Mouse (Mus musculus) lung, postnatal 0 days (tissue): ENCODE data around the gene Mrpl21. TPM values are rescaled to one million over a fixed set of nuclear protein-coding genes. Genes with fewer than 3 reads are reported as not detected.

ENCODE experiments used
- ATAC-seq: fragments of 200-750 bp; cut with Nextera tagmentation; 2 replicates; pipeline ENCODE4 v1.8.0; 2017; ENCODE audit warnings: moderate library complexity
- DNase-seq: peaks from one replicate; pipeline ENCODE4 v3.0.0-alpha.2; 2016; ENCODE audit warnings: low spot score
- H3K27ac ChIP-seq: fragments of 300-500 bp; sonication (generic); 2 replicates; pipeline ENCODE4 v1.5.1; 2014; ENCODE audit warnings: antibody characterized with exemption, mild to moderate bottlenecking, low read length, mixed read lengths
- H3K27me3 ChIP-seq: fragments of 300-500 bp; sonication (generic); replicated peaks from 2 replicates; pipeline ENCODE4 v1.6.1; 2014; ENCODE audit warnings: low read length, mixed read lengths; ENCODE audit not compliant: insufficient read depth
- H3K36me3 ChIP-seq: fragments of 300-500 bp; sonication (generic); 2 replicates; pipeline ENCODE4 v1.6.1; 2014; ENCODE audit warnings: low read length, mixed read lengths; ENCODE audit not compliant: insufficient read depth
- H3K4me1 ChIP-seq: fragments of 300-500 bp; sonication (generic); 2 replicates; pipeline ENCODE4 v1.6.1; 2014; ENCODE audit warnings: antibody characterized with exemption, low read depth, low read length, mixed read lengths; ENCODE audit not compliant: insufficient read depth
- H3K4me2 ChIP-seq: fragments of 300-500 bp; sonication (generic); replicated peaks from 2 replicates; pipeline ENCODE4 v1.6.1; 2014; ENCODE audit warnings: low read depth, mild to moderate bottlenecking, low read length, moderate library complexity, mixed read lengths
- H3K4me3 ChIP-seq: fragments of 300-500 bp; sonication (generic); 2 replicates; pipeline ENCODE4 v1.5.1; 2014; ENCODE audit warnings: low read depth, low read length
- H3K9ac ChIP-seq: fragments of 300-500 bp; sonication (generic); replicated peaks from 2 replicates; pipeline ENCODE4 v1.6.1; 2014; ENCODE audit warnings: low read depth, mild to moderate bottlenecking
- H3K9me3 ChIP-seq: fragments of 300-500 bp; sonication (generic); 2 replicates; pipeline ENCODE4 v1.6.1; 2016; ENCODE audit warnings: low read length, mixed read lengths
- CTCF ChIP-seq: IDR thresholded peaks from 2 replicates; pipeline ENCODE4 v1.5.1; 2016; ENCODE audit warnings: antibody characterized with exemption, mild to moderate bottlenecking
- EP300 ChIP-seq: IDR thresholded peaks from 2 replicates; pipeline ENCODE4 v1.6.1; 2016; ENCODE audit warnings: antibody characterized with exemption, mild to moderate bottlenecking, control low read depth
- WGBS: fragments of 180-500 bp; shearing (Covaris S2); extraction: QIAGEN DNeasy Blood & Tissue Kit; methylation state at CpG from one replicate; pipeline ENCODE4 v1.1.7; 2014; 5-methylcytosine and 5-hydroxymethylcytosine counted together
- polyA plus RNA-seq: library from polyadenylated mRNA; unstranded; fragments of >200 nt; fragmentation: Nextera tagmentation; extraction: Ambion mirVana; gene quantifications from 2 replicates; pipeline ENCODE4 v1.2.1, GENCODE M21; 2015

The Mrpl21 gene
- polyA plus RNA-seq, 1 experiment from 2014 or later = 72.7 TPM

DNA sequence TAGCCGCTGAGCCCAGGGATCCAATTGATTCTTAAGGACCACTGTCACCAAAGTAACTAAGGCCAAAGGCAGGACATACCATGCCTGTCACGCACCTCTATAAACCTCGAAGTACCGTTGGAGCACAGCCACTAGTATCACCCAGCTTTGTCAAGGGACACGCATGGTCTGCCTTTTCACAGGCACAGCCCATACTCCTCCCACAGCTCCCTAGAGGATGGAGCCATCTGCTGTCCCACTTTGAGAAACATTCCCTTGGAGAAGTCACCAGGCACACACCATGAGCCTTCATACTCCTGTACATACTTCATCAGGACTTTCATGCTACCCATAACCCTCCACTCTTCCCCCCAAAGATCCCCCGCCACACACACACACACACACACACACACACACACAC is 12.9 kb upstream of the Mrpl21 start:
- Histone ChIP-seq H3K9ac (no peak overlapping the region), H3K4me1 (no peaks in the 10 kb centered on the region), H3K27me3 (no peaks in the 10 kb centered on the region), H3K27ac (no peak overlapping the region), H3K4me2 (no peak overlapping the region), H3K9me3 (no peaks in the 10 kb centered on the region), H3K4me3 (no peak overlapping the region), H3K36me3 (peaks cover 50% of the 10 kb centered on the region)
- TF ChIP-seq EP300 (no peak), CTCF (no peak)
- WGBS = 88% methylated on average over 6 of the region's 6 CpGs
- ATAC-seq (no peak), DNase-seq (no peak)

- Histone ChIP-seq H3K9ac (no peak overlapping the region), H3K9me3 (no peaks in the 10 kb centered on the region), H3K27me3 (no peaks in the 10 kb centered on the region), H3K27ac (no peak overlapping the region), H3K36me3 (peaks cover 42% of the 10 kb centered on the region), H3K4me1 (no peaks in the 10 kb centered on the region), H3K4me2 (no peak overlapping the region), H3K4me3 (no peak overlapping the region)
- no peak for TF ChIP-seq EP300
- TF ChIP-seq CTCF = no peak
- 75% methylated on average over 6 of the region's 6 CpGs for WGBS
- no peak for DNase-seq
- ATAC-seq = no peak
Measured at GRCm38 (mm10) chr19:3271366-3271765, 11.3 kb upstream of the Mrpl21 start.

- DNase-seq (no peak), ATAC-seq (no peak)
- no peak for TF ChIP-seq EP300
- TF ChIP-seq CTCF = no peak
- Histone ChIP-seq H3K4me1 (no peaks in the 10 kb centered on the region), H3K9ac (no peak overlapping the region), H3K4me2 (no peak overlapping the region), H3K36me3 (peaks cover 41% of the 10 kb centered on the region), H3K9me3 (no peaks in the 10 kb centered on the region), H3K27ac (no peak overlapping the region), H3K4me3 (no peak overlapping the region), H3K27me3 (no peaks in the 10 kb centered on the region)
- 90% methylated on average over 9 of the region's 9 CpGs for WGBS
Measured at GRCm38 (mm10) chr19:3273331-3273730, 9.4 kb upstream of the Mrpl21 start.

DNA sequence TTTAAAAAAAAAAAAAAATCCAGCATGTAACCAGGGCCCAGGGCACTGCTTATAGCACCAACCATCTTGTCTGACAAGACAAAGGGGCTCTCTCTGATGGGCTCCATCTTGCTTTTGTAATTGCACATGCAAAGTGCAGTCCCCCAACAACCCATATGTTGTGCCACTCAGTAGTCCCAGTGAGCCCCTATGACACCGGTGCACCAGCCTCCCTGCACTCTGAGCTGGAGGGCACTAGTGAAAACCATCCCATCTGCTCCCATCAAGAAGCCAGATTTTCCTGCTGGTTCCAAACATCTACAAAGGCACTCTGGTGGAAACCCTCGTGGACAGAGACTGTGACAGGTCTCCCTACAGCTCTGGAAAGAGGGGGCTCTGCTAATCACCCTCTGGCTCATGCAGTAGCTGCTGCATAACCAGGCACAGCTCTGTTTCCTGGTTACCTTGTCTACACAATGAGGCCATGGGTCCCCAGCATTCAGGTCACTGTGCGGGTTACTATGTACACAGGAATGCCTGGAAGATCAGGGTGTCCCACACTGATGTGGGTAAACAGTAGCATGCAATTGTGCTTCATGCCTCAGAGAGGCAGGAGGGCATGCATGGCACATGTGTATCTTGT is 6.8 kb upstream of the Mrpl21 start:
- Histone ChIP-seq H3K27me3 (no peaks in the 10 kb centered on the region), H3K27ac (no peak overlapping the region), H3K9me3 (no peaks in the 10 kb centered on the region), H3K9ac (no peak overlapping the region), H3K4me1 (no peaks in the 10 kb centered on the region), H3K36me3 (peaks cover 38% of the 10 kb centered on the region), H3K4me3 (no peak overlapping the region), H3K4me2 (no peak overlapping the region)
- no peak for ATAC-seq
- TF ChIP-seq EP300 = no peak
- no peak for TF ChIP-seq CTCF
- DNase-seq = no peak
- WGBS = 89% methylated on average over 3 of the region's 3 CpGs

DNA sequence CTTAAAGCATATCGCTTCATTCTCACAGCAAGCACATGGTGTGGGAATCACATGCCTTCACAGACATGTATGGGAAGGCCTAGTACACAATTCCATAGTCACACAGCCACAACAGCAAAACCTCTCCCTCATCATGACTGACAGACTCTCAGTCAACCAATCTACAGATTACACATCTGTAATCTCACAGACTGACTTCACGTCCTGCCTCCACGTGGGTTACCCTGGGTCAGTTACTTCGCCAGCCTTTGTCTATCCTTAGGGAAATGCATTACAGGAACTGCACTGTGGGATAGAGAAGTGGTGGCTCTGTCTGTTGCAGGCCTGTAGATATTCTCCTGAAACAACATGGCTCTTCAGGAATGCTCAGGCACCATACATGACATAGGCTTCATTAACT is 815 bp upstream of the Mrpl21 start:
- WGBS = 62% methylated on average over 4 of the region's 4 CpGs
- Histone ChIP-seq H3K4me2 (peak overlapping the region; percentile 95), H3K9me3 (no peaks in the 10 kb centered on the region), H3K4me3 (peak overlapping the region; percentile 89), H3K36me3 (peaks cover 9% of the 10 kb centered on the region; the same call in 1 of the 2 replicates), H3K4me1 (peaks cover 13% of the 10 kb centered on the region; the same call in 1 of the 2 replicates), H3K27ac (no peak overlapping the region), H3K9ac (peak overlapping the region; percentile 93), H3K27me3 (no peaks in the 10 kb centered on the region)
- DNase-seq (no peak), ATAC-seq (no peak)
- TF ChIP-seq CTCF (no peak), EP300 (no peak)

DNA sequence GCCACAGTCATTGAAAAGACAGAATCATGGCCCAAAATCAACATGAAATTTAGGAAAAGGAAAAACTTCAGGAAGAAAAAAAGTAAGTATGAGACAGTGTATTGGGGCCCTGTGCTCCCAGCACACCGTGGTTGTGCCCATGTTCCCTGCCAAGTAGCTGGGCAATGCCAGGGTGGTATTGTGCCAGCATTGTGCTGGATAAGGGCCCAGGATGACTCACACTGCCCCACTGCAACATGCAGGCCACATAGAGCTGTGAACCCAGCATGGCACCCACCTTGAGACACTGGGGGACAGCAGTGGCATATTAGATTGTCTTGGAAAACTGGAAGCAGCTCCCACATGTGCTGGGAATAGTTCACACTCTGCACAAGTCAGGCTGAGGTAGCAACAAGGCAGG is 6.3 kb downstream of the Mrpl21 start:
- WGBS = 100% methylated on average over 1 of the region's 1 CpGs
- Histone ChIP-seq H3K4me1 (no peaks in the 10 kb centered on the region), H3K9me3 (no peaks in the 10 kb centered on the region), H3K9ac (no peak overlapping the region), H3K4me2 (no peak overlapping the region), H3K27ac (no peak overlapping the region), H3K4me3 (no peak overlapping the region), H3K36me3 (peaks cover 10% of the 10 kb centered on the region), H3K27me3 (no peaks in the 10 kb centered on the region)
- ATAC-seq (no peak), DNase-seq (no peak)
- TF ChIP-seq CTCF (no peak), EP300 (no peak)

DNA sequence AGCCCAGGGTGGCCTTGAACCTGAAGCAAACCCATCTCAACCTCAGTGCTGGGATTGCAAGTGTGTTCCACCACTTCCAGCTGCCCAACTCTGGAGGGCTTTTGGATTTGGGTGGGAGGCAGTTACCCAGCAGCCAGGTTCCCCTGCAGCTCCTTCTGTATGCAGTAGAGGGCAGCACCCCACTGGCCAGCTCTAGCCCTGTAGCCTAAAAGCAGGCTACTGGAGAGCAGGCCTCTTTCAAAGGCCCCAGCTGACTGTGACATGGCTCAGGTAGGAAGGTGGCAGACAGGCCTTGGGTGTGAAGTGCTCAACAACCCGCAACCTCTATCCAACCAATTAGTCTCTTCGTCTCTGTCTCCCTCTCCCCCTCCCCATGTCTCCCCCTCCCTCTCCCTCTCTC is 9.3 kb downstream of the Mrpl21 start:
- DNase-seq (peak; percentile 52), ATAC-seq (peak; percentile 52)
- peaks cover 10% of the 10 kb centered on the region for H3K36me3 ChIP-seq
- TF ChIP-seq CTCF = peak; percentile 87
- no peak for TF ChIP-seq EP300
- no peak overlapping the region for H3K4me3 ChIP-seq
- H3K9ac ChIP-seq = no peak overlapping the region
- no peak overlapping the region for H3K4me2 ChIP-seq
- H3K4me1 ChIP-seq = no peaks in the 10 kb centered on the region
- no peaks in the 10 kb centered on the region for H3K27me3 ChIP-seq
- H3K9me3 ChIP-seq = no peaks in the 10 kb centered on the region
- H3K27ac ChIP-seq = no peak overlapping the region
- WGBS = 80% methylated on average over 2 of the region's 2 CpGs
